Comparison of ENCODE assay signal across 12 mouse cellular contexts in the genomic region with DNA sequence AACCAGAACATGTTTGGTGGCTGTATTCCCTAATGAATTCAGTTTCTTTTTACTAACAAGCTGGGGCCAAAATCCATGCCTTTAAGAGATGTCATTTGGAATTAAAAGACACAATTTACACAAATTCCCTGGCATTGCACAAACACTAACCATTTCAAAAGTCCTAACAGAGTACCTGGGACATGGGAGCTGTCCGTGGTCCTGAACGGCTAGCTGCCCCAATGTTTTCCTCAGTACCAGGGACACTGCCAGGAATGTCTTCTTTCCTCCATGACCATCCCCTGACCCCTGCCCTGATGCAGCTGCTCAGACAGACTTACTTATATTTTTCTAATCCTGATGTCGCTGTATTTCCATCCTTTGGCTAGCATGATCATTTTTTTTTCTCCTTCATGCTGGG. TPM values are rescaled to one million over a fixed set of nuclear protein-coding genes. Genes with fewer than 3 reads are reported as not detected.
DNase-seq lines count a peak whose midpoint lies in the region; ATAC-seq and TF ChIP-seq lines count a peak whose summit lies in the region.
"Had no signal": no experiment of that assay in that cellular context is flagged by ENCODE, and none has a peak within 500 bp of the region (broad histone marks: within the 10 kb centered on the region; RNA-seq: fewer than 3 reads in every experiment).

No protein-coding gene starts in this region.

- no peak for TF ChIP-seq CTCF in heart, postnatal 0 days (IDR thresholded peaks at IDR 0.05; ENCODE audit: low read depth)

- 3% methylated on average over 3 of the region's 3 CpGs for WGBS in heart, postnatal 0 days
- 5% methylated on average over 3 of the region's 3 CpGs for WGBS in heart, embryonic 12.5 days
- 16% methylated on average over 3 of the region's 3 CpGs for WGBS in neural tube, embryonic 15.5 days
- 6% methylated on average over 3 of the region's 3 CpGs for WGBS in embryonic facial prominence, embryonic 14.5 days

- DNase-seq in heart, postnatal 0 days (ENCODE audit: low spot score): peak; percentile 26
- peak; percentile 69 for DNase-seq in neural tube, embryonic 10.5 days (ENCODE audit: extremely low spot score, low spot score)
- DNase-seq in embryonic facial prominence, embryonic 14.5 days (ENCODE audit: low spot score): peak; percentile 76
- DNase-seq in testis, postnatal 14 days (ENCODE audit: low spot score): peak; percentile 10
- DNase-seq in urinary bladder, postnatal 10 days (ENCODE audit: low spot score): no peak

- no peak for TF ChIP-seq EP300 in heart, postnatal 0 days (IDR thresholded peaks at IDR 0.05; ENCODE audit: low read depth)

- no peak overlapping the region for H3K27ac ChIP-seq in heart, postnatal 0 days (ENCODE audit: low read depth)
- no peak overlapping the region for H3K27ac ChIP-seq in heart, embryonic 12.5 days (ENCODE audit: poor library complexity, severe bottlenecking)
- H3K27ac ChIP-seq in neural tube, embryonic 15.5 days (replicated peaks): no peak overlapping the region
- no peak overlapping the region for H3K27ac ChIP-seq in embryonic facial prominence, embryonic 14.5 days (replicated peaks; ENCODE audit: low read depth, low read length)

- H3K36me3 ChIP-seq in heart, postnatal 0 days (replicated peaks; ENCODE audit: control insufficient read depth, insufficient read depth, low read length): no peaks in the 10 kb centered on the region
- H3K36me3 ChIP-seq in heart, embryonic 12.5 days: no peaks in the 10 kb centered on the region
- no peaks in the 10 kb centered on the region for H3K36me3 ChIP-seq in neural tube, embryonic 15.5 days
- H3K36me3 ChIP-seq in embryonic facial prominence, embryonic 14.5 days (ENCODE audit: control insufficient read depth, insufficient read depth, low read length): no peaks in the 10 kb centered on the region
- H3K36me3 ChIP-seq: G1E had no signal

- no peak for ATAC-seq in heart, postnatal 0 days (ENCODE audit: insufficient read depth, low read depth)
- no peak for ATAC-seq in heart, embryonic 12.5 days (ENCODE audit: insufficient number of reproducible peaks, low FRiP score)
- ATAC-seq in neural tube, embryonic 15.5 days (ENCODE audit: low FRiP score): no peak
- no peak for ATAC-seq in embryonic facial prominence, embryonic 14.5 days (ENCODE audit: low read depth)
- ATAC-seq in erythroblast, adult 5-6 weeks (replicated peaks; ENCODE audit: low FRiP score, poor library complexity, severe bottlenecking): no peak

- no peaks in the 10 kb centered on the region for H3K4me1 ChIP-seq in heart, postnatal 0 days (ENCODE audit: control insufficient read depth, insufficient read depth)
- 0 out of 2 replicates have a peak, but pooled peaks cover 6% of the 10 kb centered on the region for H3K4me1 ChIP-seq in heart, embryonic 12.5 days (replicated peaks)
- H3K4me1 ChIP-seq in neural tube, embryonic 15.5 days: 0 out of 2 replicates have a peak, but pooled peaks cover 4% of the 10 kb centered on the region
- no peaks in the 10 kb centered on the region for H3K4me1 ChIP-seq in embryonic facial prominence, embryonic 14.5 days (ENCODE audit: control insufficient read depth, insufficient read depth, low read length)

- no peak overlapping the region for H3K9ac ChIP-seq in heart, postnatal 0 days (replicated peaks; ENCODE audit: low read depth, low read length)
- H3K9ac ChIP-seq in heart, embryonic 12.5 days: no peak overlapping the region
- H3K9ac ChIP-seq in neural tube, embryonic 15.5 days (replicated peaks): no peak overlapping the region
- H3K9ac ChIP-seq in embryonic facial prominence, embryonic 14.5 days (ENCODE audit: low read depth, low read length): no peak overlapping the region

- H3K9me3 ChIP-seq in heart, postnatal 0 days (replicated peaks; ENCODE audit: control insufficient read depth, low read length): no peaks in the 10 kb centered on the region
- H3K9me3 ChIP-seq in heart, embryonic 12.5 days (replicated peaks): no peaks in the 10 kb centered on the region
- H3K9me3 ChIP-seq in neural tube, embryonic 15.5 days (replicated peaks): no peaks in the 10 kb centered on the region
- H3K9me3 ChIP-seq in embryonic facial prominence, embryonic 14.5 days (ENCODE audit: control insufficient read depth, low read length): no peaks in the 10 kb centered on the region

- H3K4me2 ChIP-seq in heart, postnatal 0 days (ENCODE audit: low read depth, low read length): no peak overlapping the region
- H3K4me2 ChIP-seq in heart, embryonic 12.5 days: no peak overlapping the region
- H3K4me2 ChIP-seq in neural tube, embryonic 15.5 days: no peak overlapping the region
- H3K4me2 ChIP-seq in embryonic facial prominence, embryonic 14.5 days (ENCODE audit: low read depth, low read length): no peak overlapping the region

- 0 out of 2 replicates have a peak, but pooled peaks cover 3% of the 10 kb centered on the region for H3K27me3 ChIP-seq in heart, postnatal 0 days (ENCODE audit: control insufficient read depth, insufficient read depth, low read length)
- peaks cover 13% of the 10 kb centered on the region; the same call in 1 of the 2 replicates for H3K27me3 ChIP-seq in heart, embryonic 12.5 days (replicated peaks)
- no peaks in the 10 kb centered on the region for H3K27me3 ChIP-seq in neural tube, embryonic 15.5 days (replicated peaks)
- no peaks in the 10 kb centered on the region for H3K27me3 ChIP-seq in embryonic facial prominence, embryonic 14.5 days (replicated peaks; ENCODE audit: control insufficient read depth, insufficient read depth, low read length)

- H3K4me3 ChIP-seq in heart, postnatal 0 days (ENCODE audit: low read depth, low read length): no peak overlapping the region
- H3K4me3 ChIP-seq in heart, embryonic 12.5 days: no peak overlapping the region
- H3K4me3 ChIP-seq in neural tube, embryonic 15.5 days (replicated peaks): no peak overlapping the region
- no peak overlapping the region for H3K4me3 ChIP-seq in embryonic facial prominence, embryonic 14.5 days (ENCODE audit: low read depth, low read length)

RNA-seq across cellular contexts. Expression of gene Tcl1, which starts 43.5 kb away (rescaled TPM):
- total RNA-seq in heart, postnatal 0 days (2014; rRNA removed; ENCODE audit: low replicate concordance): not detected in 2 replicates
- not detected in 2 replicates for polyA plus RNA-seq in heart, postnatal 0 days (2015; fragmentation: Nextera tagmentation; extraction: Ambion mirVana)
- not detected in 2 replicates for polyA plus RNA-seq in heart, embryonic 12.5 days (2016; fragmentation: Nextera tagmentation; extraction: Ambion mirVana)
- polyA plus RNA-seq in neural tube, embryonic 15.5 days (2015; fragmentation: Nextera tagmentation; extraction: Ambion mirVana): not detected in 2 replicates
- polyA plus RNA-seq in embryonic facial prominence, embryonic 14.5 days (2014; fragmentation: Nextera tagmentation; extraction: Ambion mirVana): not detected in 2 replicates
- not detected in 2 replicates for total RNA-seq in erythroblast, adult 5-6 weeks (2015; ENCODE audit: low replicate concordance)
- total RNA-seq in erythroblast, adult 5-6 weeks (2017; ENCODE audit: low replicate concordance): not detected in 2 replicates
- total RNA-seq: common myeloid progenitor, adult 5-6 weeks; heart, adult 18-20 months; liver, adult 2 months had no signal
- polyA plus RNA-seq: G1E; liver, adult 2 months had no signal
